Mouse (Mus musculus): ENCODE data around the gene Irf8. TPM values are rescaled to one million over a fixed set of nuclear protein-coding genes. Genes with fewer than 3 reads are reported as not detected.

The Irf8 gene
- polyA plus RNA-seq, 1 experiment from 2014 or later: 12.6 TPM

DNA sequence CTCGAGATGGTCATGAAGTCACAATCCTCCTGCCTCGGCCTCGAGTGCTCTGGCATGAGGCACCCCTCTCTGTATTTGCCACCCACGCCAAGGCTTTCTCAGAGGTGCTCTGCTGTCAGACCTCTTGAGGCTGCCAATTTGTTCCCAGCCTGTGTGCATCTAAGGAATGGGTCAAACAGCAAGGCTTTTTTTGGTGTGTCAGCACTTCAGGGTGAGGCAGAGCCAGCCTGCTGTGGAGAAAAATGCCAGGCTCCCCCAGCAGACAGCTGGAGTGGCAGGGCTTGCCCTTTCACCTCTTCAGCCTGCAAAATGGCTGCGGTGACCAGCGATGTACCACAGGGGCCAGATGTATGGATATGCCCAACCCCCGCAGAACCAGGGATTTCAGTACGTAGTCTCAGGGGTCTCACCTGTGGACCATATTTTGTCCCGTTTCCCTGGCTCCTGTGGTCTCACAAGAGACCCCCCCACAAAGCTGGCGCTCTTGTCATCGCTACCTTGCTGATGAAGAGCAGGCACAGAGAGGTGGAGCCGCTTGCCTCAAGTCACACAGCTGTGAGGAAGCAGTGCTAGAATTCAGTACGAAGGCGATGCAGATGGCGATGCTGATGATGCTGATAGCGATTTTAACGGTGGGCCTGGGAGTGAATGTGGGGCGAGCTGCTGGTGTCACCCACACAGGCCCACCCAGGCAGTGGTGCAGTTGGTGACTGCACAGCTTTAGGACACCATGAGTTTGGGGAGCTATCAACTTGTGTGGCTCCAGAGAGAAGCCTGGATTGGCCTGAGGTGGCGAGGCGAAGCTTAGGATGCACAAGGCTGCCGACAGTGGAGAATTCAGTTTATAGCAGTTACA is 15.3 kb downstream of the Irf8 start:
- Histone ChIP-seq H3K4me2 (peak overlapping the region; percentile 49), H3K4me3 (peak overlapping the region; percentile 11; the same call in 1 of the 2 replicates), H3K27ac (peak overlapping the region; percentile 73), H3K9ac (peak overlapping the region; percentile 48), H3K9me3 (replicated peaks) (no peaks in the 10 kb centered on the region), H3K36me3 (no peaks in the 10 kb centered on the region), H3K27me3 (0 out of 2 replicates have a peak, but pooled peaks cover 5% of the 10 kb centered on the region), H3K4me1 (replicated peaks) (peaks cover 24% of the 10 kb centered on the region)
- 0 out of 2 replicates have a peak, but pooled peaks have one; percentile 21 for ATAC-seq (replicated peaks; ENCODE audit: insufficient number of reproducible peaks, insufficient read depth, low FRiP score, low read depth)
- WGBS: 44% methylated on average over 21 of the region's 21 CpGs

- Histone ChIP-seq H3K27ac (peak overlapping the region; percentile 73), H3K27me3 (0 out of 2 replicates have a peak, but pooled peaks cover 5% of the 10 kb centered on the region), H3K4me2 (peak overlapping the region; percentile 49), H3K4me1 (replicated peaks) (peaks cover 24% of the 10 kb centered on the region), H3K9me3 (replicated peaks) (no peaks in the 10 kb centered on the region), H3K4me3 (peak overlapping the region; percentile 11), H3K9ac (peak overlapping the region; percentile 48), H3K36me3 (no peaks in the 10 kb centered on the region)
- 4% methylated on average over 12 of the region's 12 CpGs for WGBS
- peak; percentile 72 for ATAC-seq (replicated peaks; ENCODE audit: insufficient number of reproducible peaks, insufficient read depth, low FRiP score, low read depth)
These were observed 15.9 kb downstream of the Irf8 start for GRCm38 (mm10) chr8:120752082-120752452.

DNA sequence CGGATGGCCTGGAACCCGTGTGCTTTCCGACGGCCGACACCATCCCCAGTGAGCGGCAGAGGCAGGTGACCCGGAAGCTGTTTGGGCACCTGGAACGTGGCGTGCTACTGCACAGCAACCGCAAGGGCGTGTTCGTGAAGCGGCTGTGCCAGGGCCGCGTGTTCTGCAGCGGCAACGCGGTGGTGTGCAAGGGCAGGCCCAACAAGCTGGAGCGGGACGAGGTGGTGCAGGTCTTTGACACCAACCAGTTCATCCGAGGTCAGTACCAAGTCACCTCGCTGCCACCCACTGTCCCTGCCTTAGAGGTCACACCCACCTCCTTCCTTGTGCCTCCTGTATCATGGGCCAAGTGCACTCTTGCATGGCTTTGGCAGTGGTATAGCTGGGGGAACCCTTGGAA is 17.3 kb downstream of the Irf8 start:
- Histone ChIP-seq H3K36me3 (no peaks in the 10 kb centered on the region), H3K9me3 (replicated peaks) (no peaks in the 10 kb centered on the region), H3K4me2 (no peak overlapping the region), H3K27me3 (0 out of 2 replicates have a peak, but pooled peaks cover 5% of the 10 kb centered on the region), H3K4me3 (no peak overlapping the region), H3K9ac (no peak overlapping the region), H3K27ac (no peak overlapping the region), H3K4me1 (replicated peaks) (peaks cover 24% of the 10 kb centered on the region)
- ATAC-seq (replicated peaks; ENCODE audit: insufficient number of reproducible peaks, insufficient read depth, low FRiP score, low read depth): no peak
- WGBS: 95% methylated on average over 22 of the region's 22 CpGs

- 64% methylated on average over 19 of the region's 19 CpGs for WGBS
- Histone ChIP-seq H3K27ac (no peak overlapping the region), H3K27me3 (0 out of 2 replicates have a peak, but pooled peaks cover 5% of the 10 kb centered on the region)
These were observed 19.4 kb downstream of the Irf8 start for GRCm38 (mm10) chr8:120755306-120756297.

DNA sequence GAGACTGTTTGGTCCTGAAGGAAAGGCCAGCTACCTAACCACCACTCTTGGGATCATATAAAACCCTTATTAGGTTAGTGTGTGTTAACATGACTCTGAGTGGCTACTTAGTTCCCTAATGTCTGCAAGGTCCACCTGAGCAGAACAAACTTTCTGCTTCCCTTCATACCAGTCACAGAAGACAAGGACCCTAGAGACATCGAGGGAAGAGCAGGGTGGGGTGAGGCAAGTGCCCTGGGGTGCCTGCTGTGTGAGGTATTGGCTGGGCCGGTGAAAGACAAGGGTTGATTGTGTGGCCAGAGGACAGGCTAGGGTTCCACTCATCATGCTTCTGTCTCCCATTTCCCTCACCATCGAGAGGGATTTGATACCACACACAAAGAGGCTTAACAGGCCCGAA is 21.8 kb downstream of the Irf8 start:
- no peak overlapping the region for H3K4me2 ChIP-seq
- no peak for ATAC-seq (replicated peaks; ENCODE audit: insufficient number of reproducible peaks, insufficient read depth, low FRiP score, low read depth)
- 53% methylated on average over 4 of the region's 4 CpGs for WGBS

More at GRCm38 (mm10) chr8:120755306-120756297, 19.4 kb downstream of the Irf8 start:
- H3K4me1 ChIP-seq (replicated peaks): peaks cover 23% of the 10 kb centered on the region
- H3K4me2 ChIP-seq: no peak overlapping the region
- no peaks in the 10 kb centered on the region for H3K9me3 ChIP-seq (replicated peaks)
- H3K9ac ChIP-seq: no peak overlapping the region
- no peak overlapping the region for H3K4me3 ChIP-seq
- ATAC-seq (replicated peaks; ENCODE audit: insufficient number of reproducible peaks, insufficient read depth, low FRiP score, low read depth): no peak
- no peaks in the 10 kb centered on the region for H3K36me3 ChIP-seq

GRCm38 (mm10) chr8:120759847-120760246 is 23.7 kb downstream of the Irf8 start:
- peaks cover 5% of the 10 kb centered on the region; the same call in 1 of the 2 replicates for H3K4me1 ChIP-seq (replicated peaks)
- H3K36me3 ChIP-seq: no peaks in the 10 kb centered on the region
- H3K4me2 ChIP-seq: no peak overlapping the region
- WGBS: 77% methylated on average over 6 of the region's 6 CpGs
- 0 out of 2 replicates have a peak, but pooled peaks cover 1% of the 10 kb centered on the region for H3K27me3 ChIP-seq
- ATAC-seq (replicated peaks; ENCODE audit: insufficient number of reproducible peaks, insufficient read depth, low FRiP score, low read depth): no peak
- H3K4me3 ChIP-seq: no peak overlapping the region
- H3K9me3 ChIP-seq (replicated peaks): no peaks in the 10 kb centered on the region
- H3K9ac ChIP-seq: no peak overlapping the region
- H3K27ac ChIP-seq: no peak overlapping the region

More for the DNA sequence above, 21.8 kb downstream of the Irf8 start:
- Histone ChIP-seq H3K4me1 (replicated peaks) (peaks cover 5% of the 10 kb centered on the region; the same call in 1 of the 2 replicates), H3K36me3 (no peaks in the 10 kb centered on the region), H3K27ac (no peak overlapping the region), H3K4me3 (no peak overlapping the region), H3K9me3 (replicated peaks) (no peaks in the 10 kb centered on the region), H3K9ac (no peak overlapping the region), H3K27me3 (0 out of 2 replicates have a peak, but pooled peaks cover 5% of the 10 kb centered on the region)

DNA sequence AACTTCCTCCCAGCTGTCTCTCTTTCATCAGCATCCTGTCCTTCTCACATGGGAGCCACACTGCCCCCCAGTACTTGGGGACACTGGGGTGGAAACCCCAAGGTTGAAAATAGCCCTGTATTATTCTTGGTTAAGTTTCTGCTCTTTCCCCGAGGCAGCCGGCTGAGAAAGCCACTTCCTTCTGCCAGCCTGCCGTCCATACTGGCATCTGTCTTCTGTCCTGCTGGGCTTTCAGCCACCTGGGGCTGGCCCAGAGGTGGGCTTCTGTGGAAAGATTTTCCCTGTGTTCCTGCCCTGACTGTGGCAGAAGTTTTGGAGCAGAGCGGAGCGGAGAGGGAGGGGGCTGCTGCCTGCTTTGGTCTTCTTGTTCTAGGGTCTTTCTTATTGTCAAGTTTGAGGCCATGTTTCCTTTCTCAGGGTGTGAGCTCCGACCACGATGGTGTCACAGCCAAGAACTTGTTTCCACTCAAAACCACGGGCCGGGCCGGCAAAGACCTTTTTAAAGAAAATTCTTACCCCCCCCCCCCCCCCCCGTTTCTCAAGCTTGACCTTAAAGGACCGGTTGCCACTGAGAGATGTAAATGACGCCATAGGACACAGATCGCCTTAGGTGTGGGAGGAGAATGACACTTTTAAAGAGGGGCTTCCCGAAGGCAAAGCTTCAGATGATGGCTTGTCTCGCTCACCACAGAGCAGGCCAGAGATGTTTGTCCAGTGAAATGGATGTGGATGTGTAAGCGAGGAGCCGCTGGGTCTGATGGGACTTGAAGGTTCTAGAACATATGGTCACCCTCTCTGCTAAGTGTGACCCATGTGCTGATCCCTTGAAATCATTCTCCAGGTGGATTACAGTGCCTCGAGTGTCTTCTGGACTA is 24.4 kb downstream of the Irf8 start:
- Histone ChIP-seq H3K36me3 (no peaks in the 10 kb centered on the region), H3K4me3 (no peak overlapping the region), H3K9me3 (replicated peaks) (no peaks in the 10 kb centered on the region), H3K27me3 (0 out of 2 replicates have a peak, but pooled peaks cover 3% of the 10 kb centered on the region), H3K27ac (no peak overlapping the region), H3K9ac (no peak overlapping the region), H3K4me2 (no peak overlapping the region), H3K4me1 (replicated peaks) (peaks cover 5% of the 10 kb centered on the region; the same call in 1 of the 2 replicates)
- WGBS: 74% methylated on average over 19 of the region's 19 CpGs
- no peak for ATAC-seq (replicated peaks; ENCODE audit: insufficient number of reproducible peaks, insufficient read depth, low FRiP score, low read depth)

GRCm38 (mm10) chr8:120763267-120763666 is 27.1 kb downstream of the Irf8 start:
- Histone ChIP-seq H3K4me1 (replicated peaks) (peaks cover 6% of the 10 kb centered on the region), H3K9me3 (replicated peaks) (no peaks in the 10 kb centered on the region), H3K4me3 (no peak overlapping the region), H3K4me2 (no peak overlapping the region), H3K27me3 (0 out of 2 replicates have a peak, but pooled peaks cover 3% of the 10 kb centered on the region), H3K36me3 (no peaks in the 10 kb centered on the region), H3K27ac (no peak overlapping the region), H3K9ac (no peak overlapping the region)
- WGBS: 50% methylated on average over 5 of the region's 5 CpGs
- no peak for ATAC-seq (replicated peaks; ENCODE audit: insufficient number of reproducible peaks, insufficient read depth, low FRiP score, low read depth)

- no peak overlapping the region for H3K4me3 ChIP-seq
- H3K27ac ChIP-seq: no peak overlapping the region
- no peaks in the 10 kb centered on the region for H3K36me3 ChIP-seq
- no peak overlapping the region for H3K9ac ChIP-seq
- ATAC-seq (replicated peaks; ENCODE audit: insufficient number of reproducible peaks, insufficient read depth, low FRiP score, low read depth): no peak
- H3K9me3 ChIP-seq (replicated peaks): no peaks in the 10 kb centered on the region
- H3K4me2 ChIP-seq: no peak overlapping the region
- H3K4me1 ChIP-seq (replicated peaks): peaks cover 18% of the 10 kb centered on the region
- 0 out of 2 replicates have a peak, but pooled peaks cover 3% of the 10 kb centered on the region for H3K27me3 ChIP-seq
These were observed 28.5 kb downstream of the Irf8 start for GRCm38 (mm10) chr8:120764638-120765037.

DNA sequence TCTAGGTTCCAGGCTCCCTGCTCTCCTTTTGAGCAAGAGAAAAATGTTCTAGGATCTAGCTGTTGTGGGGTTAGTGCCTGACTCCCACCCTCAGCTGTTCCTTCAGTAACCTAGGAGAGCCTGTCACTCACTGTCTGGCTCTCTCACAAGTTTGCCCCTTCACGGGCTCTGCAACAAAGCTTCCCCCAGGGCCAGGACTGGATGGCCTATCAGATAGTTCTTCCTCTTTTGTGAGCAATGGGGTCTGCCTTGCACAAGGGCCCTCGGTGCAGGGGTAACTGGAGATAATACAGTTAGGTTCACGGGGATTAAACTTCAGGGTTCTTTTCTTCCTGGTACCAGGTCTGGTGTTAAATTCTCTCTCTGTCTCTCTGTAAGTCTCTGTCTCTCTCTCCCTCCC is 30.5 kb downstream of the Irf8 start:
- Histone ChIP-seq H3K27ac (no peak overlapping the region), H3K9me3 (replicated peaks) (no peaks in the 10 kb centered on the region), H3K4me1 (replicated peaks) (peaks cover 18% of the 10 kb centered on the region), H3K4me3 (no peak overlapping the region), H3K9ac (no peak overlapping the region), H3K36me3 (no peaks in the 10 kb centered on the region), H3K27me3 (0 out of 2 replicates have a peak, but pooled peaks cover 3% of the 10 kb centered on the region), H3K4me2 (no peak overlapping the region)
- ATAC-seq (replicated peaks; ENCODE audit: insufficient number of reproducible peaks, insufficient read depth, low FRiP score, low read depth): no peak
- 57% methylated on average over 3 of the region's 3 CpGs for WGBS
